Mouse (Mus musculus) granulocyte monocyte progenitor cell, adult 5-6 weeks (primary cell): ENCODE results near the gene Hist1h2br. TPM values are rescaled to one million over a fixed set of nuclear protein-coding genes. Genes with fewer than 3 reads are reported as not detected.
"Not testable (repeated sequence)": the region's sequence is repeated elsewhere in the genome, so short reads cannot be mapped to it uniquely, and the experiment has no call there.

Source experiments
- ATAC-seq: replicated peaks from 2 replicates; pipeline ENCODE4 v1.8.0; 2016; ENCODE audit warnings: mild to moderate bottlenecking, moderate TSS enrichment, inconsistent platforms; ENCODE audit not compliant: poor library complexity, severe bottlenecking
- total RNA-seq, 2 experiments: library from RNA; stranded (forward) in 1 of 2; stranded (reverse) in 1 of 2; fragments of 200-712, 200-1000 nt in 1 of 2; fragments of >200 nt in 1 of 2; fragmentation: Nextera tagmentation in 1 of 2; gene quantifications; 2 replicates each; pipeline ENCODE4 v1.2.3; 2014 to 2017

The Hist1h2br gene
- total RNA-seq, 2 experiments from 2014 or later, result 243 to 823 TPM

- peak; percentile 46 for ATAC-seq
Measured at GRCm38 (mm10) chr13:21831418-21832394, 1.8 kb upstream of the Hist1h2br start, which contains the start of gene Hist1h4n. Gene Hist1h4n (minus strand): TSS chr13:21832196.

GRCm38 (mm10) chr13:21840508-21840907 is 7.0 kb downstream of the Hist1h2br start:
- peak; percentile 90 for ATAC-seq

GRCm38 (mm10) chr13:21846356-21846755 is 12.8 kb downstream of the Hist1h2br start:
- ATAC-seq, result peak; percentile 86

GRCm38 (mm10) chr13:21847883-21848282 is 14.3 kb downstream of the Hist1h2br start:
- ATAC-seq, result no peak

GRCm38 (mm10) chr13:21850696-21851095 is 17.2 kb downstream of the Hist1h2br start:
- ATAC-seq, result not testable (repeated sequence)

- ATAC-seq, result peak; percentile 70
Measured at GRCm38 (mm10) chr13:21852215-21852945, 18.8 kb downstream of the Hist1h2br start.

GRCm38 (mm10) chr13:21855146-21855545 is 21.6 kb downstream of the Hist1h2br start:
- ATAC-seq, result no peak

GRCm38 (mm10) chr13:21855698-21856162 is 22.2 kb downstream of the Hist1h2br start:
- no peak for ATAC-seq

- ATAC-seq, result no peak
Measured at GRCm38 (mm10) chr13:21861608-21862007, 28.1 kb downstream of the Hist1h2br start.

- not testable (repeated sequence) for ATAC-seq
Measured at GRCm38 (mm10) chr13:21865503-21865902, 32.0 kb downstream of the Hist1h2br start.

GRCm38 (mm10) chr13:21880735-21881134 is 47.2 kb downstream of the Hist1h2br start:
- ATAC-seq, result no peak

- ATAC-seq, result 0 out of 2 replicates have a peak, but pooled peaks have one; percentile 12
Measured at GRCm38 (mm10) chr13:21881878-21882669, 48.5 kb downstream of the Hist1h2br start.

GRCm38 (mm10) chr13:21882760-21883405 is 49.3 kb downstream of the Hist1h2br start:
- peak; percentile 31; the same call in 1 of the 2 replicates for ATAC-seq

GRCm38 (mm10) chr13:21883407-21883806 is 49.9 kb downstream of the Hist1h2br start:
- no peak for ATAC-seq

GRCm38 (mm10) chr13:21884586-21884985 is 51.0 kb downstream of the Hist1h2br start:
- peak; percentile 87 for ATAC-seq
